Mouse (Mus musculus) adipocyte (in vitro differentiated cells): Measurements from ENCODE around the gene Mad2l1.
A peak's percentile ranks its signal among the peaks of the same experiment; 100 is the strongest.

Source experiments
- DNase-seq: peaks from one replicate; pipeline ENCODE4 v3.0.0-alpha.2; 2016; ENCODE audit warnings: low spot score

Gene Mad2l1

DNA sequence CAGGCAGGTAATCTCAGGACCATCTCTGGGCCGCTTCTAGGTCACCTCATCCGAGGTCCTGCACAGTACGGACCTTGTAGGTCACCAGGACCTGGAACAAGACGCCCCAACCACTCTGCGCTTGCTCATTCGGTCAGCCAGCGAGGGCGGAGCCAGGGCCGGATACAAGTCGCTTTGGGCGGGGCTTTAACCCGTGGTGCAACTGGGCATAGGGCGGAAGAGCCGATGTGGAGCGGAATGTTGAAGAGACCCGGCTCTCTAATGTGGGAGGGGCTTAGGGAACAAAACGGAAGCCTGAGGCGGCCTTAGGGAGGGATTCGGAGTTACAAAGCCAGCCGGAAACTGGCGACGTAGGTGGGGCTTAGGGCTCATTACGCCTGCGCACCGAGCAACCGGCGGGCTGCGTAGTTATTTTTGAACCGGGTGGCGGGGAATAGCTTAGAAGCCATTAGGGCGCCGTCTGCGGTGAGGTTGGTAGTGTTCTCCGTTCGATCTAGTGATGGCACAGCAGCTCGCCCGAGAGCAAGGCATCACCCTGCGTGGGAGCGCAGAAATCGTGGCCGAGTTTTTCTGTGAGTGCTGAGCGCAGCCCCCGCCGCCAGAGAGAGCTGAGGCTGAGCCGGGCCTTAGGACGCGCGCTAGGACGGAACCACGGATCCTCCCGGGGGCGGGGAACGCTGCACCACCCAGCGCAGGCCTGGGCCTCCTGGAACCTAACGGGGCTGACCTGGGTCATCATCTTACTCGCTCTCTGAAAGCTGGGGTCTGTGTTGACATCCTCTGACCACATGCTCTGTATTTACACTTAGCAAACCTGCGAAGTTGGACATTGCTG, at the start of gene Mad2l1:
Gene Mad2l1, plus strand, starts transcription at position 363 of the 835 bp plus-strand sequence.
- DNase-seq: peak; percentile 100

DNA sequence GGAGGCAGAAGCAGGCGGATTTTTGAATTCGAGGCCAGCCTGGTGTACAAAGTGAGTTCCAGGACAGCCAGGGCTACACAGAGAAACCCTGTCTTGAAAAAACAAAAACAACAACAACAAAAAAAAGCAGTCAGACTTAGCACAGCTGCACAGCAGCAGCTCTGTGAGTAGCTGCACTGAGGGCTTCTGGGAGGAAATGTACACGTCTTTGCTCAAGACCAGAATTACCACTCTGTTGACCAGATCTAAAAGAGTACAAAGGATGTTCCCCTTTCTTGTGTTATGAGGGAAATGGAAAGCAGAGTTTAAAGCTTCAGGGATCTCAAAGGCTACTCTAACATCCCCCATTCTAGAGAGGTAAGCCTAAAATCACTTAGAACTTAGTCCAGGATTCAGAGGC, 41.5 kb upstream of the Mad2l1 start:
- DNase-seq: no peak

DNA sequence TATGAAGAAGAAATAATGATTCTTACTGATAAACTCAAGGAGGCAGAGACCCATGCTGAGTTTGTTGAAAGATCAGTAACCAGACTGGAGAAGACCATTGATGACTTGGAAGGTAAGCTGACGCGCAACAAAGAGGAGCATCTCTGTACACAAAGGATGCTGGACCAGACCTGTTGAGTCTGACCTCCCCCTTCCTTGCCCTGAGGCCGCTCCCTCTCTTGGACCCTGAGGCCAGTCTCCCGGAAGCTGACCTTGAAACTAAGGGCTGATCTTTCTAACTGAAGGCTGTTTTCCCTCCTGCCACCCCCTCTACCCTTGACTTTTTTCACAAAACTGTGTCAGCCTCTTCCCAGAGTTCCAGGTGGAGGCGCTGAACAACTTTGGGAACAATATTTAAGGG, 18.8 kb upstream of the Mad2l1 start:
- DNase-seq: no peak

DNA sequence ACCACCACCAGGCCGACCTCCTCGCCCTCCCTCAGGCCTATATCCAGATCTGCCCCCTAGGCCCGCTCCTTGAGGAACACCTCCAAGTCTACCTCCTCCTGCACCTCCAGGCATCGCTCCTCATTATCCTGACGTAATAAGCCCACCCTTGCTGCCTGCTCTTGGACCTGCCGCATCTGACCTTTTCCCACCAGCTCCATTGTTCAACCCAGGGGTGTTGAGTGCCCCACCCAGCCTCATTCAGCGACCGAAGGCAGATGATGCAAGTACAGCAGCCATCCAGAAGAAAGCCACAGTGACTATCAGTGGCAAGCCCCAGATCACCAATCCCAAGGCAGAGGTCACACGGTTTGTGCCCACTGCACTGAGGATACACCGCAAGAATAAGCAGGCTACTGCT, 6.8 kb upstream of the Mad2l1 start:
- no peak for DNase-seq

DNA sequence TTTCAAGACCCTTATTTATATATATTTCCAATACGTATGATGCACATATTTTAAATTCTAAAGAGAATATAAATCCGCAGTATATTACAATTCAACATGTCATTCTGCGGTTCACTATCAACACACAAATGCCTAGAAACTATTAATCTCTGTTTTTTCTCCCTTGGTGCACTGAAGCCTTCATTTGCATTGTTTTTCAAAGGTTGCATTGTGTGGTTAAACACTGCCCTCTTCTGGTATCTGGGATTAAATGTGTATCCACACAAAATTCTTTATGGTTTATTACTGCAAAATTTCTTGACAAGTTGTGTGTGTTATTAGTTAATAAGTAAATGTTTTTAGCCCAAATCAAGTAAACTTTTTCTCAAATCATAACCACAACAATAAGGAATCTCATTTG, 1.9 kb upstream of the Mad2l1 start:
- peak; percentile 78 for DNase-seq

DNA sequence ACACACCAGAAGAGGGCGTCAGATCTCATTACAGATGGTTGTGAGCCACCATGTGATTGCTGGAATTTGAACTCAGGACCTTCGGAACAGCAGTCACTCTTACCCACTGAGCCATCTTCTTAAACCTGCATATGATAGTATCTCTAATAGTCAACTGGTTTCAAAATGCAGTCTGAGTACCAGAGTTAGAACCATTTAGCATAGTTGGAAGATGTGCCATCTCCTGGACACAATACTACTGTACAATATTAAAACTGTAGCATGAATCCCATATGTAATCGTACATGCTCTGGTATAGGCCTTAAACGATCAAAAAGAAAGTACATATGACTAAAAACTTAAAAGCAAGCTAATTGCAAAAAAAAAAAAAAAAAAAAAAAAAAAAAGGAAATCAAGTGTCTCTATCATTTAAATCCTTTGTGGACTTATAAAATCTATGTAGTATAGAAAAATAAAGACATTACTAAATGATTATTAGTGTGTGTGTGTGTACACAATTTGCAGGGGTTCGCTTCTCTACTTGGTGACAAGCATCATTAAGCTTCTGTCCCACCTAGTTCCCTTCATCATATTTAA, 736 bp upstream of the Mad2l1 start:
- DNase-seq: peak; percentile 64

DNA sequence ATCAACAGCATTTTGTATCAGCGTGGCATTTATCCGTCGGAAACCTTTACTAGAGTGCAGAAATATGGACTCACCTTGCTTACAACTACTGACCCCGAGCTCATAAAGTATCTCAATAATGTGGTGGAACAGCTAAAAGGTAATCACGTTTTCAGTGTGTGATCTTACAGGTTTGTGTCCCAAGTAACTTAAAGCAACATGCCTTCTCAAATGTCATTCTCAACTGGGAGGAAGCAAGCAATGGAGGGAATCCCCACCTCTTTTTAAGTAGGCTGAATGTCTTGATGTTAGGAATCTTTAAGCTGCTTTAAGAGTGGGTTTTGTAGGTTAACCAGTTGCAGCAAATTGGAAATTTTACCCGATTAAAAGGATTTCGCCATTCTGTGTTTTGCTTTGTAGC, 776 bp downstream of the Mad2l1 start:
- DNase-seq: peak; percentile 35

DNA sequence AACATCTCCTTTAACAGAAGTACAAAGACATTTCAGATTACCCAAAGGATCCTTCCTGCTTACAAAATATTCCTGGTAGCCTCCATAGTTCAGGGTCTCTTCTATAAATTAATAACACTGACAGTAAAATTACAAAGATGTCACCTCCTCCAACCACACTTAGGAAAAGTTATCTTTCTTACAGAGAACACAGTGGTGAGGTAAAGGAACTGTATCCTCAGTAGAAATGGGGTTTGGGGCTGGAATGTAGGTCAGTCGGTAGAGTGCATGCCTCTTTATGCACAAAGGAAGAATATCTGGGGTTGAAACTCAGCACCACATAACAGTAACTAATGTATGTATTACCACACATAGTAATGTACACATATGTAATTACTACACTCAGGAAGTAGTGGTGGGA, 24.8 kb downstream of the Mad2l1 start, which contains the start of gene Vmn1r32:
Gene Vmn1r32, minus strand, starts transcription at position 101 of the 400 bp plus-strand sequence.
- no peak for DNase-seq

DNA sequence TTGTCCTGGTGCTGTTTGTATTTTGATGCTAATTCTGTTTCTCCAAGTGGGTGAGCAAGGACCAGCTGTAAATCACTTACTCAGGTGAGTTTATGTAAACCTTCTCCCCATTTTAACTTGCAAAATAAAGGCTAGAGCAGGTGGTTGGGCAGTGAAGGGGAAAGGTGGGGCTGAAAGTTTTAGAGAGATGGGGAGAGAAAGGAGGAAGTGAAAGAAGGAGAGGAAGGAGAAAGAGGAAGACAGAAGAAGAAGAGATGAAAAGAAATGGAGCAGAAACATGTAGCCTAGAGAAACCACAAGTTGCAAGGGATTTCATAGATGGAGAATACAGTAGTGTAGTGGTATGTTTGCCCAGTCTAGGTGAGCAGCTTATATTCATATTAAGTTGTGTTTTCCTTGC, 60.6 kb downstream of the Mad2l1 start:
- DNase-seq: no peak
